Mouse (Mus musculus) retina, postnatal 7 days (tissue): ENCODE data around the gene Ankle1.

Experiments
- DNase-seq: peaks from one replicate; pipeline ENCODE4 v3.0.0-alpha.2; 2012; ENCODE audit warnings: low read depth, low spot score

Ankle1 gene

DNA sequence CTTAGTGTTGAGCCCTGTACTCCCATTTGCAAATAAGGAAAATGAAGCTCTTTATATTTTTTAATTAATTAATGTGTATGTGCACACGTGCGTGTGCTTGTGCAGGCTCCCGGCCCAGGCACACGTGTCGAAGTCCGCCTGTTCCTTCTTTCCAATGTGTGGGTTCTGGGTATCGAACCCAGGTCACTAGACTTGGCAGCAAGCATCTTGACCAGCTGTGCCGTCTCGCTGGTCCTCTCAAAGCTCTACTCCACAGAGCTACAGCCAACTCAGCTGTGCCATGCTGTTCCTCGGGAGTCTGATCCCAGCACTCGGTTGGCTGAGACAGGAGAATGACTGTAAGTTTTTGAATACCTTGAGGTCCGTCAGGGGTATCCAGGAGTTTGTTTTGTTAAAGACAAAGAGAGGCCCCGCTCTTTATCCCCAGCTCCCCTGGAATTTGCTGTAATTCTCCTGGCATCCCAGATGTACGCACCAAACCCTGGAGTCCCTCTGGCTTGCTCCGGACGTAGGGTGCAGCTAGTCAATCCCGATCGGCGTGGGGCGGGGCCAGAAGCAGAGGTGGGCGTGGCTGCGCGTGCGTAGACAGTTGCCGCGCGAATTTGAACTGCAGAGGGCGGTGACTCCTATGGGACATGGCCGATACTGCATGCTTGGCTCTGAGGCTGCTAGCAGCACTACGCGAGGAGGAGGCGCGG lies at the start of gene Ankle1:
Gene Ankle1, plus strand, starts transcription at position 610 of the 698 bp plus-strand sequence.
- peak; percentile 85 for DNase-seq

DNA sequence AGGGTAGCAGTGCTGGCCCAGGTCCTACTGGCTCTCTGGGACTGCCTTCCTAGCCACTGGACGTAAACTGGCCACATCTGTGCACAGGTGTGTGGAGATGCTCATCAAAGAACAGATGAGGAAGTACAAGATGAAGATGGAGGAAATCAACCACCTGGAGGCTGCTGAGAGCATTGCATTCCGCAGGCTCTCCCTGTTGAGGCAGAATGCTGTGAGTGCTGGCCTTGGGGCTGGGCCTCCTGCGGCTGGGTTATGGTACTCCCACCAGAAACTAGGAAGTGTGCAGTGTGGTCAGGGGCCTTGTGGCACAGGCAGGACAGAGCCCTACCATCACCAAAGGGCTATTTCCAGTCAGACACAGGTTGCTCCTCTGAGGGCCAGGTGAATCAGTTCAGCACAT lies 47.8 kb upstream of the Ankle1 start:
- DNase-seq = no peak

DNA sequence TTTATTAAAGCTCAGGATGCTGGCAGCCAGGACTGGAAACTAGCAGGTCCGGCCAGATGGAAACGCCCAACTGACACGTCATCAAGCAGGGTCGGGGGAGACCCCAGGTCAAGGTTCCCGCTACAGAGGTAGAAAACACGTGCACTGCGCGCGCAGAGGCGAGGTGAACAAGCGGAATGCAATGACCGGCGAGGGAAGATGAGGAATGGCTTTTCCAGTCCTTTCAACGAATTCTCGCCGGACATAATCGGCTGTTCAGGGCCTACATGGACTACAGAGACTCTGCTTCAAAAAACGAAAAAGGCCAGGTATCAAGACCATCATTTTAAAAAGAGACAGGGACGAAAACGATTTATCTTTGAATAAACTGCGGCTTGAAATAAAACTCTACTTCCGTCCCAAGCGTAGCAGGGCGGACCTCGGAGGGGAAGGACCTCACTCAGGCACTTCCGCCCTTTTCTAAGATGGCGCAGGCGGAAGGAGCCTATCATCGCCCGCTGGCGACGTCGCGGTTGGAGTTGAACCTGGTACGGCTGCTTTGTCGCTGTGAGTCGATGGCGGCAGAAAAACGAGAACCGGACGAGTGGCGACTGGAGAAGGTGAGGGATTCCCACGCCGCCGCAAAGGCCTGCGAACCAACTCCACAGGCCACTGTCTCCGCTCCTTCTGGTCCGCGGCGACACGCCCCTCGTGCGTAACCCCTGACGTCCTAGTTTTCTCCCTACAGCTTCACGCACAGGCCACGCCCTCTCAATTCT lies 38.9 kb upstream of the Ankle1 start, which contains the start of gene Use1:
Gene Use1, plus strand, starts transcription at position 78 of the 758 bp plus-strand sequence.
- peak; percentile 82 for DNase-seq

DNA sequence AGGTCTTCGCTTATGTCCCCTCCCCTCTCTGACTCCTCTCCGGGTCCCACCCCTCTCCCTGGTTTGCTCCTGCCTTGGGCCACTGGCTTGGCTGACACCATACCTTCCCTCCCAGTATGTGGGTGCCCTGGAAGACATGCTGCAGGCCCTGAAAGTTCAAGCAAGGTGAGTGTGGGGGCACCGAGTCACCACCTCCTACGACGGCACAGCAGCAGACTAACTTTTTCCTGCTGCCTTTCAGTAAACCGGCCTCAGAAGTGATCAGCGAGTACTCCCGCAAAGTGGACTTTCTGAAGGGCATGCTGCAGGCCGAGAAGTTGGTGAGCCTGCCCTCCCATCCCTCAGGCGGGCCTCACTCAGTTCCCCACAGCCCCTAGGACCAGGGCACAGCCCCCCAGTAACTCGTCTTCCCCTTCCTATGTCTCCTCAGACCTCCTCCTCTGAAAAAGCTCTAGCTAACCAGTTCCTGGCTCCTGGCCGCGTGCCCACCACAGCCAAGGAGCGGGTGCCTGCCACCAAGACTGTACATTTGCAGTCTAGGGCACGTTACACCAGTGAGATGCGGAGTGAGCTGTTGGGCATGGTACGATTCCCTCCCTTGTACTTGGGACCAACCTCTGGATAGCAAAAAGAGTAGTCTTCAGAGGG lies 38.2 kb upstream of the Ankle1 start:
- DNase-seq = no peak

DNA sequence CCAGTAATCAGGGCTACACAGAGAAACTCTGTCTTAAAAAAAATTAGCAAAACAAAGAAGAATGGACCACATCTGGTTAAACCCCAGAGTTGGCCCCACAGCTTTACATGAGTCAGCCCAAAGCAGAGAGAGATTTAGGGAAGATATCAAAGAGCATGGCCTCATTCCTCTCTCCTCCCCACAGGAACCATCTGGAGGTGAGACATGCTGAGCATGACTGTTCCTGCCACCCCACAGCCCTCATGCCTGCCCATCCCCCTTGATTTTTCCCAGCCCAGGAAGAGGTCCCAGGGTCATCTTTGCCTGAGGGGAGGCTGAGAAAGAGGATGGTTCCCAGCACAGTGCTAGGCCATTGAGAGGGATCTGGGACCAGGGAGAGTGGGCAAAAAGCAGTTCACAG lies 37.4 kb upstream of the Ankle1 start:
- no peak for DNase-seq

DNA sequence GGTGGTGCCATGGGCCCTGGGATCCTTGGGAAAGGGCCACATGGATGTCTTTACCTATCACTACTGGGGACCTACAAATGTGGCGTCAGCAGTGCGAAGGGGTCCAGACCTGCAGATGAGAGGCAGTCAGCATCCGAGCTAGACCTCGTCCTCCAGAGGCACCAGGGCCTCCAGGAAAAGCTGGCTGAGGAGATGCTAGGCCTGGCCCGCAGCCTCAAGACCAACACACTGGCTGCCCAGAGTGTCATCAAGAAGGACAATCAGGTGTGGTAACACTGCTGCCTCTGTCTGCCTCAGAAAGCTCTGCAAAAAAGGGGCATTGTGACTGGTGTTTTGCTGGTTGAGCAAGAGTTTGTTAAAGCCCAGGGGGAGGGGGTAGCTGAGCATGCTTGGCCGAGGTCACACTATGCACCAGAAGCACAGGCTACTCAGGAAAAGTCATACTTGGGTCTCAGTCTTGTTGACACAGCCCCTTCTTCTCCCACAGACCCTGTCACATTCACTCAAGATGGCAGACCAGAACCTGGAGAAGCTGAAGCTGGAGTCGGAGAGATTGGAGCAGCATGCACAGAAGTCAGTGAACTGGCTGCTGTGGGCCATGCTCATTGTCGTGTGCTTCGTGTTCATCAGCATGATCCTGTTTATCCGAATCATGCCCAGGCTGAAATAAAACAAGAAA lies 36.6 kb upstream of the Ankle1 start:
- DNase-seq = no peak

DNA sequence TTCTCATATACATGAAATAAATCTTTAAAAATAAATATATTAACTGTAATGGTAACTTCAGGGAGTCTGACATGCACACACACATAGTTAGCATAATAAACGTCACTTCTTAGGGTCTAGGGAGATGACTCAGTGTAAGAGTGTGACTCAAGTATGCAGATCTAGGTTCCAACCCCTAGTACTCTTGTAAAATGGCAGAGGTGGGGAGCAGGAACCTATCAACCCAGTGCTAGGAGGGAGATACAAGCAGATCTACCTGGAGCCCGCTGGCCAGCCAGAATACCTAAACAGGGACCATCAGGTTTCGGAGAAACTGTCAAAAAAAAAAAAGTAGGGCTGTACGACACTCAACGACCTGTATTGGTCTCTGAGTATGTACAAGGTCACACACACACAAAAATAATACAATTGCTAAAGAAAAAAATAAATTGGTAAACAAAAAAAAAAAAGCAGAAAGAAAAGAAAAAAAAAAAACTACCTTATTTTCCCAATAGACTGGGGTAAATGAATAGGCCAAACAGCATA lies 35.0 kb upstream of the Ankle1 start:
- no peak for DNase-seq

DNA sequence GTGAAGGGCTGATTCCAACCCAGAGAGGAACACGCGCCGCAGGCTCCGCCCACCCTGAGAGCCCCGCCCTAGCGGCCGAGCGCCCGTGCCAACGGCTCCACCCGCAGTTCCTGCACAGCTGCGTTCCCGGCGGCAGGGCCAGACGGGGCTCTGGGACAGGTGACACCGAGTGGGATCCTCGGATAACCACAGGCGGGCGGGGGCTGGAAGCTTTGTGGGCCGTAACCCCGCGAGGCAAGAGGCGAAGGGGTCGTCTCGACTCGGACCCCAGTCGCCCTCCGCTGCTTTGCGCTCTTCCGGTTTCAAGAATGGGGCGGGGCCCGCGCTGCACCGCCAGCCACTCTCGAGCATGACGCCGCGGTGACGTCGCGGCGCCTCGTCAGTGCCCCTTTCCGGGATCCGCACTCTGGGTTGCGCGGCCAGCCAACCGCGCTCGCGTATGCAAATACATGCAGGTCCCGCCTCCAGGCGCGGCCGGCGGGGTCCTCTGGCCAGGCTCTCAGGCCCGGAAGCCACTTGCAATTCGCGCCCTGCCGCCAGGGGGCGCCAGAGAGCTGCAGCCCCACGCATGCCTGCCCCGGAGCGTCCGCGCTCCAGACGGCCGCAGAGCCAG lies 34.5 kb upstream of the Ankle1 start, which contains the start of gene Ocel1:
Gene Ocel1, plus strand, starts transcription at position 63 of the 613 bp plus-strand sequence.
- peak; percentile 93 for DNase-seq

DNA sequence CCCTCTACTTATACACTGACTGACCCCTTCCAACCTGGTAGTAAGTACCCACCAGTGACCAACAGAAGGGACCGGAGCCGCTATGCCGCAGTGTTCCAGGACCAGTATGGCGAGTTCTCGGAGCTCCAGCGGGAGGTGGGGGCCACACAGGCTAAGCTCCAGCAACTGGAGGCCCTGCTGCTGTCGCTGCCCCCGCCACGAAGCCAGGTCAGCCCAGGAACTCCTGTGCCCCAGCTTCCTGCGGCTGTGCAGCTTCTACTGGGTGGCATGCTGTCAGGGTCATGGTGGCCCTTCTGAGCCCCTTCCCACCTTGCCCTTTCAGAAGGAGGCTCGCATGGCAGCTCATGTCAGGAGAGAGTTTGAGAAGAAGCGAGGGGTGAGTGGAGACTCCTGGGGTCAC lies 33.4 kb upstream of the Ankle1 start:
- no peak for DNase-seq

DNA sequence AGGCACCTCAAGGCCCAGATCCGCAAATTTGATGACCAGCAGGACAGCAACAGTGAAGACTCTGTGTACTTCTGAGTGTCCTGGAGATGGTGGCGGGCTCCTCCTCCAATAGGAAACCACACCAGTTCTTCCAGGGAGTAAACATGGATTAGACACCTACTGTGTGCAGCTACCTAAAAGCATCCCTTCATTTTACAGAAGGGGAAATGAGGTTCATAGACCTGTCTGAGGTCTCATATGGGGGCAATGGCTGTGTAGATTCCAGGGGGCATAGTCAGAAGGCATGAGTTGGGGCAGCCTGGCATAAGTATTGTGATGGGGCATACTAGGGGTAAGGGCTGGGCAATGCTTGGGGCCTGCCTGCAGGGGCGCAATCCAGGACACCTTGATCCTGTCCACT lies 32.8 kb upstream of the Ankle1 start:
- DNase-seq = no peak

DNA sequence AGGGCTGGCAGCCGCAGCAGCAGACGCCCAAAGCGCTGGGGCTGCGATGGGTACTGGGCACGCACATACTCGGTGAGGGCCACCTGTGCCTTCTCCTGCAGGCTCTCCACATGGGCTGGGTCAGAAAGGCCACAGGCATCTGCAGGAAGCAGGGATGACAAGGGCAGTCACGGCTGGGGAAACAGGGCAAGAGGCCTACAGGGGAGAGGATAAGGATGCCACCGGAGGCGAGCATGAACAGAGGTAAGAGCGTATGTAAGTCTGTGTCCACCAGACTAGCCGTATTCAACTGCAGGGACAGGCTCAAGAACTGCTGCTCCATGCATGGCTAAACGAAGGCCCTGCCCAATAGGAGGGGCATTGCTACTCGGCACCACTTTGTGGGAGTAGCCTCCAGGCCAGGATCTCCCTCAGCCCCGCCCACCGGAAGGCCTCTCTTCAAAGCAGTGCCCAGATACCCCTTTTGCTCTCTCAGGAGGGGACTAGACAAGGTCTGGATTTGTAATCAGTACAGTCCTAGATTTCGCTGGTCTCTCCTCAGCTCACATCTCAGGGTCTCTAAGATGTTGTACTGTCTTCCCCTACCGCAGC lies 31.1 kb upstream of the Ankle1 start:
- no peak for DNase-seq

DNA sequence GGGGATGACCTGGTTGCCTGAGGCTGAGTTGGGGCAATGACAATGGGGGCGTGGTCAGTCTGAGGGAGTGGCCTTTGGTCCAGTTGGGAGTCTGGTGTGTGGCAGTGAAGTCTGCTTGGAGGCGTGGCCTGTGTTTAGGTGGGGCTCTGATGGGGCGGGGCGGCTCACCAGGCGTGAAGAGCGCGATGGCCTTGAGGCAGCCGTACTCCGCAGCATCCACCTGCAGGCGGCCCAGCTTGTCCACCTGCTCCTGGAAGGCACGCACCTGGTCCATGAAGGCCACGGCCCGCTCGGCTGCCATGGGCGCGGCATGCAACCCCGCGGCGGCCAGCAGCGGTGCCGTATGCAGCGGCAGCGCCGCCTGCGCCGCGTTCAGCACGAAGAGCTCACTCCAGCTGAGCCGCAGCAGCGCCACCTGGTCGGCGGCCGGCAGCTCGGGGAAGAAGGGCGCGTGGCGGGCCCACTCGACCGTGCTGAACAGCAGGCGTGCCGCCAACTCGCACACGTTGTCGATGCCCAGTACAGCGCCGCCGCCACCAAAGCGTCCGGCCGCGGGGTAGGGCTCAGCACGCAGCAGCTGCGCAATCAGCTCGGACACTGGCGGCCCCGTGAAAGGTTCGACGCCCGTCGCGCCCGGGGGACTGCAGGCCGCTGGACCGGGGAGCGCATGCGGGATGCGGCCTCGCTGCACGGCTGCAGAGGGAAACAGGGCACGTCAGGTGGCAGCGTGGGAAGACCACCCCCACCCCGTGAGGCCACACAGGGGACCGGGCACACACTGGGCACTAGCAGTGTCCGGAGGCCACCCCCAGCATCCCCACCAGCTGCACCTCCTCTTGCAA lies 30.0 kb upstream of the Ankle1 start:
- peak; percentile 47 for DNase-seq

DNA sequence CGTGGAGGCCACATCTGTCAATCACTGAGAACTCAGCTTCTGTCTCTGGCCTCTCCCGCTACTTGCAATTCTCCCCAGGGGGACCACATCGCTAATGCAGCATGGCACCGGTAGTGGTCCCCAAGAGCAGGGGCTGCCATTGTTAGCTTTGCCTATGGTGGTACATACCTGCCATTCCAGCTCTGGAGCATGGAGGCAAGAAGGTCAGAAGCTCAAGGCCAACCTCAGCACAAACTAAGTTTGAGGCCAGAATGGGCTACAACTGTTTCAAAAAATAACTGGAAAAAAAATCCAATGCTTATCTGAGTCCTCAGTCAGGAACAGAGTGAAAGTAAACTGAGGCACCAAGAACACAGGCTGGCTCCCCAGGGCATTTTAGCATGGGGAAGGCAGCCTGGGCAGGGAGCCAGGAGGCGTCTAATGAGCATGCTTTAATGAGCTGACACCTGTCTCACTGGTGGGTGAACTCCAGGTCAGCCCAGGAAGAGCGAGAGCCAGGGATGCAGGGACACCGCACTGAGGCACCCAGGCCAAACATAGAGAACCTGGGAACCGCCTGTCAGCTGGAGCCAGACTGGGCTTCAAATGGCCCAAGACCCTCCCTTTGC lies 29.3 kb upstream of the Ankle1 start:
- no peak for DNase-seq

DNA sequence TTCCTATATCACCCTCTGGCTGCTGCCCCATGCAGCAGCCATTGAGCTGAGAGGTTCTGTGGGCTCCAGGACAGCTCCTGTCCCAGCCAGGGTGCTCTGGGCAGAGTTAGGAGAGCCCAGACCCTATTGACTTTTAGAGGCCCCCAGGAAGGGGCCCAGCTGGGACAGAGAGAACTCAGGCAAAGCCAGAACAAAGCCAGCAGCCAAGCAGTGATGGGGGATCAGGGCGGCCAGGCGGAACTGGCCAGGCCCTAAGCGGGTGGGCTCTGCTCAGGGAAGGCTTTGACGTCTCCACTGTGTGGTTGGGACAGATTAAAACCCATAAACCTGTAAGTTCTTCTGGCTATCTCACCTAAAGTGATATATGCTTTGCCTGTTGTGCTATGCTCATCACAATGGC lies 26.8 kb upstream of the Ankle1 start:
- DNase-seq = no peak

DNA sequence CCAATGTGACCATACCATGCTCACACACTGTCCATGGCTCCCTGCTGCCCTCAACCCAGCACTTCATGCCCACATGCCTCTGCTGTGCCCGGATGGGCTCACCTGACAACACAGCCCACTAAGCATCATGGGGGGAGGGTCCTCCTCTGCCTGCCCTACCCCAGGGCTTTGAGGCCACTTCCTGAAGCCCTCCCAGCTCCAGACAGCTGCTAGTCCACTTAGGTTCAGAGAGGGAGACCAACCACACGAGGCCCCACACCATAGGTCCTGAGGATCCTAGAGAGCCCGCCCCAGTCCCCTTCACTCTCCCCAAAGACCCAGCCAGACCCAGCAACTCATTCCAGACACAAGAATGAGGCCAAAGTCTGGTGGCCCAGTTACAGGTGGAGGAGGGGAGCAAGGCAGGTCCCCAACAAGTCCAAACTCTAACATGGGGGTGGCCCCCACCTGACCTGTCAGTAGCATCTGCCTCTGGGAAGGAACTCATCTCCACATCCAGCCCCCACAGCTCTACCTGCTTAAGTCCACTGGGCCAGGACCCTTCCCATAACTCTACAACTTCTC lies 26.2 kb upstream of the Ankle1 start:
- no peak for DNase-seq

DNA sequence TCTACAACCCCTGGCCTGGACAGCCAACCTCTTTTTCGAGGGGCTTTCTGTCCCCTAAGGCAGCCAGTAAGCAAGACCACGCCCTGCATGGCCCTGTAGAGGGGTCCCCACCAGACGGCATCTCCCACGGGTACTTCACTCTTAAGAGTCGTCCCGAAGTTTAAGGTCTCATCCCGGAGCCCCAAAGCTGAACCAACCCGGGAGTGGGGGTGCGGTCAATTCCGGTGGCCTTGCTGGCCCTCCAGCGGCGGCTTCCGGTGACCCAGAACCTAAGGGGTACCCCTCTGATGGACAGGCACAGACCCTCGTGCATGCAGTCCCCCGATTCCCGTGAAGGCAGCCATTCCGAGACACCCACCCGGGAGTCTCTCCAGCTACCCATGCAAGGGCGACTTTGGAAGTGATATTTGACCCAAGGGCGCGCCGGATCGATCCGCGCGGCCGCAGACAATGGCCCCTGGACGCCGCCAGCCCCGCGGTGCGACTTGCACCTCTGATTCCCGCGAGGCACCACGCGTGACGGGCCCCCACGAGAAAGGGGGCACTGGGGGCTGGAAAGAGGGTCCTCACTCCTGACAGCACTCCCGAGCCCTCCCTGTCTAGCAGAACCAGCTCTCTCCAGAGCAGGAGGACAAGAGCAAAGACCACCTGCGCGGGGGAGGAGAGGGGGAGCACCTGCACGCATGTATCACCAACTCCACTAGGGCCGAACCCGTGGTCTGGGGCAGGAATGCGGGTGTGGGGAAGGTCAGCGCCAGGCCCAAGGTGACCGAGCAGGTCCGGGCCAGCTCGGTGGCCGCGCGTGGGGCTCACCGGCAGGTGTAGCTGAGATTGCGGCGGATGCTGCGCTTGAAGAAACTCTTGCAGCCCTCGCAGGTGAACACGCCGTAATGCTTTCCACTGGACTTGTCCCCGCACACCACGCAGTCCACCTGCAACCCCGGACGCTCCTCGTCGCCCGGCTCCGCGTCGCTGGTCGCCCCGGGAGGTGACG lies 25.3 kb upstream of the Ankle1 start:
- no peak for DNase-seq

DNA sequence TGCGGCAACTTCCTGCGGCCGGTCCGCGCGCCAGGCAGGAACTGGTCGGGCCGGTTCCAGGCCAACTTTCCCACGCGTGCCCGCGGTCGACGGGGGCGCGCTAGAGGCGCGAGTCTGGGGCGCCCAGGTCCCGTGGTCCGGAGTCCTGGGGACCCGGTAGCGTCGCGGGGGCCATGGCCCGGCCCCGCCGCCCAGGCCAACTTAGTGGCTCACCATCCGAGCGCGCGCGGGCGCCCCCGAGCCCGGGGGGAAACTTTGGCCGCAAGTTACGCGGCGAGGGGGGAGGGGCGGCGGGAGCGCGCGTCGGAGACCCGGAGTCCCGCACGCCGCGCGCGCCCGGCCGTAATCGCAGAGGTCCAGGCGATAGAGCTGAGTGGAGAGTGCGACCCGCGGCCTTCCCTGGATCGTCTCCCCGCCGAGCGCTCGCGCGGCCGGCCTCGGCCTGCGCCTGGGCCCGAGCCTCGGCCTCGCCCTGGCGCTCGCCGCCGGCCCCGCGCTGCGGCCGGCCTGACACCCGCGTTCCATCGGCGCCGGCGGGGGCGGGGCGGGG lies 24.3 kb upstream of the Ankle1 start, which contains the start of gene Nr2f6:
Gene Nr2f6, minus strand, starts transcription at position 540 of the 550 bp plus-strand sequence.
- DNase-seq = no peak
